Mouse (Mus musculus): ENCODE measurements around the gene 4930486L24Rik. TPM values are rescaled to one million over a fixed set of nuclear protein-coding genes. Genes with fewer than 3 reads are reported as not detected.
A peak's percentile ranks its signal among the peaks of the same experiment; 100 is the strongest.
"Not testable (repeated sequence)": the region's sequence is repeated elsewhere in the genome, so short reads cannot be mapped to it uniquely, and the experiment has no call there.

4930486L24Rik gene
- under 1 TPM in 1 of 2 experiments, not detected in 1; 0.40 TPM for total RNA-seq (2021)
- long read RNA-seq, experiment 1, result 0 reads
- long read RNA-seq, experiment 2, result 0 reads

GRCm38 (mm10) chr13:60864281-60864680 lies at the start of gene 4930486L24Rik:
TSS of gene 4930486L24Rik (minus strand) at chr13:60864475.
- DNase-seq, result no peak

- DNase-seq, result not testable (repeated sequence)
Observed at GRCm38 (mm10) chr13:60904780-60905179, 40.5 kb upstream of the 4930486L24Rik start, which contains the start of gene Tpbpb. TSS of gene Tpbpb (minus strand) at chr13:60904880.

- peak; percentile 67 for DNase-seq
Observed at GRCm38 (mm10) chr13:60897328-60897727, 33.1 kb upstream of the 4930486L24Rik start, which contains the start of gene Ctla2b. TSS of gene Ctla2b (minus strand) at chr13:60897447.

- DNase-seq, result not testable (repeated sequence)
Observed at GRCm38 (mm10) chr13:60896794-60897193, 32.5 kb upstream of the 4930486L24Rik start, which contains the start of gene Gm49392. TSS of gene Gm49392 (minus strand) at chr13:60896894.

GRCm38 (mm10) chr13:60895406-60896160 lies 31.3 kb upstream of the 4930486L24Rik start:
- DNase-seq, result no peak

GRCm38 (mm10) chr13:60892301-60892700 lies 28.0 kb upstream of the 4930486L24Rik start:
- no peak for DNase-seq

GRCm38 (mm10) chr13:60848241-60849120 lies 15.8 kb downstream of the 4930486L24Rik start:
- DNase-seq, result no peak

- no peak for DNase-seq
Observed at GRCm38 (mm10) chr13:60843153-60843552, 21.1 kb downstream of the 4930486L24Rik start.

- no peak for DNase-seq
Observed at GRCm38 (mm10) chr13:60842703-60843102, 21.6 kb downstream of the 4930486L24Rik start.

- no peak for DNase-seq
Observed at GRCm38 (mm10) chr13:60839353-60839902, 24.8 kb downstream of the 4930486L24Rik start.

GRCm38 (mm10) chr13:60826052-60826451 lies 38.2 kb downstream of the 4930486L24Rik start:
- no peak for DNase-seq

GRCm38 (mm10) chr13:60820486-60821175 lies 43.6 kb downstream of the 4930486L24Rik start:
- DNase-seq, result no peak

- DNase-seq, result no peak
Observed at GRCm38 (mm10) chr13:60819469-60819868, 44.8 kb downstream of the 4930486L24Rik start.

- no peak for DNase-seq
Observed at GRCm38 (mm10) chr13:60813722-60814121, 50.6 kb downstream of the 4930486L24Rik start.

- no peak for DNase-seq
Observed at GRCm38 (mm10) chr13:60812768-60813167, 51.5 kb downstream of the 4930486L24Rik start.

GRCm38 (mm10) chr13:60809690-60810089 lies 54.6 kb downstream of the 4930486L24Rik start:
- DNase-seq, result no peak

GRCm38 (mm10) chr13:60802749-60803148 lies 61.5 kb downstream of the 4930486L24Rik start, which contains the start of gene Ctsll3:
TSS of gene Ctsll3 (minus strand) at chr13:60802849.
- no peak for DNase-seq
